ENCODE assay signal across 9 mouse cellular contexts in genomic region chr11:54303076-54303727, GRCm38 (mm10). TPM values are rescaled to one million over a fixed set of nuclear protein-coding genes. Genes with fewer than 3 reads are reported as not detected.
DNase-seq lines count a peak whose midpoint lies in the region; ATAC-seq and TF ChIP-seq lines count a peak whose summit lies in the region.
"Had no signal": no experiment of that assay in that cellular context is flagged by ENCODE, and none has a peak within 500 bp of the region (broad histone marks: within the 10 kb centered on the region; RNA-seq: fewer than 3 reads in every experiment).

No protein-coding gene starts in this region.

- H3K9ac ChIP-seq in lung, embryonic 14.5 days: no peak overlapping the region
- peak overlapping the region; percentile 12; the same call in 1 of the 2 replicates for H3K9ac ChIP-seq in midbrain, embryonic 11.5 days (ENCODE audit: low read length)

- TF ChIP-seq POLR2A in lung, adult 2 months (IDR thresholded peaks at IDR 0.05; ENCODE audit: borderline replicate concordance, extremely low read depth, low read depth, low read length): no peak

- H3K4me3 ChIP-seq in lung, embryonic 14.5 days (ENCODE audit: low read depth, low read length): 0 out of 2 replicates have a peak overlapping the region, but pooled peaks have one; percentile 44
- no peak overlapping the region for H3K4me3 ChIP-seq in lung, adult 2 months (replicated peaks; ENCODE audit: extremely low read depth, low read depth, low read length)
- peak overlapping the region; percentile 47 for H3K4me3 ChIP-seq in midbrain, embryonic 11.5 days (ENCODE audit: low read depth, low read length)
- H3K4me3 ChIP-seq: erythroblast, embryonic 14.5 days had no signal

- peaks cover 20% of the 10 kb centered on the region for H3K27me3 ChIP-seq in lung, embryonic 14.5 days (ENCODE audit: insufficient read depth, low read length)
- H3K27me3 ChIP-seq in midbrain, embryonic 11.5 days (ENCODE audit: control insufficient read depth, insufficient read depth, low read length): no peaks in the 10 kb centered on the region

- no peaks in the 10 kb centered on the region for H3K9me3 ChIP-seq in lung, embryonic 14.5 days (ENCODE audit: low read depth, low read length)
- no peaks in the 10 kb centered on the region for H3K9me3 ChIP-seq in midbrain, embryonic 11.5 days (ENCODE audit: control insufficient read depth, low read length)

- no peak for ATAC-seq in lung, embryonic 14.5 days (ENCODE audit: insufficient read depth)
- peak; percentile 39; the same call in 1 of the 2 replicates for ATAC-seq in common myeloid progenitor, adult 5-6 weeks (replicated peaks; ENCODE audit: low read depth, poor library complexity, severe bottlenecking)
- ATAC-seq in midbrain, embryonic 11.5 days (ENCODE audit: low FRiP score): peak; percentile 10; the same call in 1 of the 2 replicates

- DNase-seq in lung, embryonic 14.5 days: peak; percentile 90
- no peak for DNase-seq in lung, adult 2 months
- DNase-seq in heart, postnatal 4 days: peak; percentile 60
- DNase-seq in midbrain, embryonic 11.5 days (ENCODE audit: low spot score, missing footprints): peak; percentile 89
- DNase-seq in layer of hippocampus, postnatal 25 days (ENCODE audit: extremely low spot score in 1 of 2, low spot score in 1 of 2): no peak
- no peak for DNase-seq in gastrocnemius, adult 8-10 months (ENCODE audit: low spot score in 2 of 2)

- H3K27ac ChIP-seq in lung, embryonic 14.5 days (ENCODE audit: low read depth): no peak overlapping the region
- H3K27ac ChIP-seq in midbrain, embryonic 11.5 days (ENCODE audit: low read depth, low read length): no peak overlapping the region

- no peaks in the 10 kb centered on the region for H3K36me3 ChIP-seq in lung, embryonic 14.5 days (ENCODE audit: insufficient read depth)
- H3K36me3 ChIP-seq in midbrain, embryonic 11.5 days (ENCODE audit: control insufficient read depth, insufficient read depth, low read length): no peaks in the 10 kb centered on the region

- H3K4me1 ChIP-seq in lung, embryonic 14.5 days (ENCODE audit: insufficient read depth): no peaks in the 10 kb centered on the region
- H3K4me1 ChIP-seq in lung, adult 2 months (ENCODE audit: control insufficient read depth, insufficient read depth, low read length): no peaks in the 10 kb centered on the region
- peaks cover 19% of the 10 kb centered on the region for H3K4me1 ChIP-seq in midbrain, embryonic 11.5 days (ENCODE audit: control insufficient read depth, insufficient read depth, low read length)

- 20% methylated on average over 6 of the region's 6 CpGs for WGBS in lung, embryonic 14.5 days
- WGBS in lung, adult 2 months: 19% methylated on average over 6 of the region's 6 CpGs
- WGBS in midbrain, embryonic 11.5 days: 21% methylated on average over 6 of the region's 6 CpGs

- H3K4me2 ChIP-seq in lung, embryonic 14.5 days: peak overlapping the region; percentile 94; the same call in 1 of the 2 replicates
- peak overlapping the region; percentile 58 for H3K4me2 ChIP-seq in midbrain, embryonic 11.5 days

- no peak for TF ChIP-seq CTCF in lung, embryonic 14.5 days (IDR thresholded peaks at IDR 0.05; ENCODE audit: low read depth)
- no peak for TF ChIP-seq CTCF in lung, adult 2 months (IDR thresholded peaks at IDR 0.05; ENCODE audit: insufficient read depth, low read length)

RNA-seq across cellular contexts. Expression of gene Acsl6, which starts 0.4 kb away (rescaled TPM):
- polyA plus RNA-seq in lung, embryonic 14.5 days (2014; fragmentation: Nextera tagmentation; extraction: Ambion mirVana): 0.35 and 0.67 TPM in 2 replicates
- 0.17 and 0.50 TPM in 2 replicates for polyA plus RNA-seq in lung, adult 2 months (2012; rRNA removed)
- 10.1 and 13.4 TPM in 2 replicates for total RNA-seq in common myeloid progenitor, adult 5-6 weeks (2017)
- 1 to 10 TPM in 1 of 2 experiments, under 1 TPM in 1; 0.50 to 1.2 TPM for total RNA-seq in heart, postnatal 4 days (2021)
- 20.4 and 22.4 TPM in 2 replicates for polyA plus RNA-seq in midbrain, embryonic 11.5 days (2014; fragmentation: Nextera tagmentation; extraction: Ambion mirVana)
- 100 to 1,000 TPM; 183 to 192 TPM for total RNA-seq in layer of hippocampus, postnatal 25 days (2021)
- 10 to 100 TPM; 26.2 to 31.9 (median 29.0) TPM for total RNA-seq in gastrocnemius, adult 8-10 months (2022)

RNA-seq across cellular contexts. Expression of gene Il3, which starts 36.1 kb away (rescaled TPM):
- not detected in 2 replicates for polyA plus RNA-seq in lung, embryonic 14.5 days (2014; fragmentation: Nextera tagmentation; extraction: Ambion mirVana)
- not detected in 2 replicates for polyA plus RNA-seq in lung, adult 2 months (2012; rRNA removed)
- total RNA-seq in common myeloid progenitor, adult 5-6 weeks (2017): not detected in 2 replicates
- total RNA-seq in heart, postnatal 4 days (2021): not detected
- not detected in 2 replicates for polyA plus RNA-seq in midbrain, embryonic 11.5 days (2014; fragmentation: Nextera tagmentation; extraction: Ambion mirVana)
- total RNA-seq in layer of hippocampus, postnatal 25 days (2021): not detected
- total RNA-seq in gastrocnemius, adult 8-10 months (2022): not detected
- polyA plus RNA-seq: erythroblast, embryonic 14.5 days; small intestine, adult 2 months had no signal

RNA-seq across cellular contexts. Expression of gene Csf2, which starts 53.7 kb away (rescaled TPM):
- polyA plus RNA-seq in lung, embryonic 14.5 days (2014; fragmentation: Nextera tagmentation; extraction: Ambion mirVana): 0.24 and 0.32 TPM in 2 replicates
- 2.0 and 2.5 TPM in 2 replicates for polyA plus RNA-seq in lung, adult 2 months (2012; rRNA removed)
- not detected in 2 replicates for total RNA-seq in common myeloid progenitor, adult 5-6 weeks (2017)
- not detected for total RNA-seq in heart, postnatal 4 days (2021)
- not detected in 2 replicates for polyA plus RNA-seq in midbrain, embryonic 11.5 days (2014; fragmentation: Nextera tagmentation; extraction: Ambion mirVana)
- not detected for total RNA-seq in layer of hippocampus, postnatal 25 days (2021)
- not detected for total RNA-seq in gastrocnemius, adult 8-10 months (2022)
- polyA plus RNA-seq: erythroblast, embryonic 14.5 days had no signal

Comparison
In these comparisons a context has a peak if more than half of its experiments do, and no peak if none do; other contexts are left out.
1. DNase-seq: peak in lung, embryonic 14.5 days (single experiment), heart, postnatal 4 days (single experiment) and midbrain, embryonic 11.5 days (single experiment); none in lung, adult 2 months (single experiment), layer of hippocampus, postnatal 25 days (0 of 2) and gastrocnemius, adult 8-10 months (0 of 2).
2. RNA of gene Acsl6, which starts 0.4 kb away (total RNA-seq): 183 to 192 TPM in layer of hippocampus, postnatal 25 days; 26.2 to 31.9 TPM in gastrocnemius, adult 8-10 months, 10.1 to 13.4 TPM in common myeloid progenitor, adult 5-6 weeks and 0.50 to 1.2 TPM in heart, postnatal 4 days; every median in the first group is over 4 times any median in the second.